Mouse (Mus musculus) kidney, embryonic 16.5 days (tissue): Measurements from ENCODE around the gene Cdkal1. TPM values are rescaled to one million over a fixed set of nuclear protein-coding genes. Genes with fewer than 3 reads are reported as not detected.

Experiments used
- ATAC-seq: fragments of 200-750 bp; cut with Nextera tagmentation; 2 replicates; pipeline ENCODE4 v1.8.0; 2017; ENCODE audit warnings: moderate TSS enrichment; ENCODE audit not compliant: low FRiP score, low TSS enrichment
- H3K27ac ChIP-seq: fragments of 300-500 bp; sonication (generic); 2 replicates; pipeline ENCODE4 v1.5.1; 2014; ENCODE audit warnings: low read length
- H3K27me3 ChIP-seq: fragments of 300-500 bp; sonication (generic); 2 replicates; pipeline ENCODE4 v1.6.1; 2014; ENCODE audit warnings: low read length, control low read depth, mixed read lengths; ENCODE audit not compliant: insufficient read depth
- H3K36me3 ChIP-seq: fragments of 300-500 bp; sonication (generic); 2 replicates; pipeline ENCODE4 v1.6.1; 2014; ENCODE audit warnings: low read length, control low read depth, mixed read lengths; ENCODE audit not compliant: insufficient read depth
- H3K4me1 ChIP-seq: fragments of 300-500 bp; sonication (generic); 2 replicates; pipeline ENCODE4 v1.6.1; 2014; ENCODE audit warnings: low read length, control low read depth, mixed read lengths; ENCODE audit not compliant: insufficient read depth
- H3K4me2 ChIP-seq: fragments of 300-500 bp; sonication (generic); replicated peaks from 2 replicates; pipeline ENCODE4 v1.6.1; 2014; ENCODE audit warnings: low read depth, low read length
- H3K4me3 ChIP-seq: fragments of 300-500 bp; sonication (generic); 2 replicates; pipeline ENCODE4 v1.5.1; 2014; ENCODE audit warnings: mild to moderate bottlenecking, low read length
- H3K9ac ChIP-seq: fragments of 300-500 bp; sonication (generic); replicated peaks from 2 replicates; pipeline ENCODE4 v1.6.1; 2014; ENCODE audit warnings: low read length
- H3K9me3 ChIP-seq: fragments of 300-500 bp; sonication (generic); 2 replicates; pipeline ENCODE4 v1.6.1; 2016; ENCODE audit warnings: low read length, control low read depth
- WGBS: fragments of 180-500 bp; shearing (Covaris S2); extraction: QIAGEN DNeasy Blood & Tissue Kit; methylation state at CpG from one replicate; pipeline ENCODE4 v1.1.7; 2014; 5-methylcytosine and 5-hydroxymethylcytosine counted together
- polyA plus RNA-seq: library from polyadenylated mRNA; unstranded; fragments of >200 nt; fragmentation: Nextera tagmentation; extraction: Ambion mirVana; gene quantifications from 2 replicates; pipeline ENCODE4 v1.2.1, GENCODE M21; 2015

Gene Cdkal1
- polyA plus RNA-seq, 1 experiment from 2014 or later: 31.3 TPM

- Histone ChIP-seq H3K36me3 (no peaks in the 10 kb centered on the region), H3K4me3 (no peak overlapping the region), H3K9ac (no peak overlapping the region), H3K27ac (no peak overlapping the region), H3K9me3 (no peaks in the 10 kb centered on the region), H3K4me2 (no peak overlapping the region), H3K27me3 (no peaks in the 10 kb centered on the region), H3K4me1 (no peaks in the 10 kb centered on the region)
- 90% methylated on average over 9 of the region's 9 CpGs for WGBS
- ATAC-seq: no peak
These were observed 35.4 kb downstream of the Cdkal1 start for GRCm38 (mm10) chr13:29819910-29820583.

- H3K4me1 ChIP-seq: no peaks in the 10 kb centered on the region
- no peaks in the 10 kb centered on the region for H3K27me3 ChIP-seq
- H3K9ac ChIP-seq: no peak overlapping the region
- ATAC-seq: no peak
- 93% methylated on average over 3 of the region's 3 CpGs for WGBS
- H3K27ac ChIP-seq: no peak overlapping the region
- H3K36me3 ChIP-seq: no peaks in the 10 kb centered on the region
- no peak overlapping the region for H3K4me3 ChIP-seq
- no peak overlapping the region for H3K4me2 ChIP-seq
- H3K9me3 ChIP-seq: no peaks in the 10 kb centered on the region
These were observed 36.3 kb downstream of the Cdkal1 start for GRCm38 (mm10) chr13:29819147-29819546.

- Histone ChIP-seq H3K4me2 (no peak overlapping the region), H3K4me1 (no peaks in the 10 kb centered on the region), H3K9ac (no peak overlapping the region), H3K9me3 (no peaks in the 10 kb centered on the region), H3K27ac (no peak overlapping the region), H3K4me3 (no peak overlapping the region), H3K27me3 (no peaks in the 10 kb centered on the region), H3K36me3 (no peaks in the 10 kb centered on the region)
- 93% methylated on average over 2 of the region's 2 CpGs for WGBS
- ATAC-seq: no peak
These were observed 37.2 kb downstream of the Cdkal1 start for GRCm38 (mm10) chr13:29818314-29818713.

GRCm38 (mm10) chr13:29810780-29811179 is 44.7 kb downstream of the Cdkal1 start:
- 90% methylated on average over 4 of the region's 4 CpGs for WGBS
- no peak for ATAC-seq
- H3K27ac ChIP-seq: no peak overlapping the region
- no peak overlapping the region for H3K4me2 ChIP-seq
- no peak overlapping the region for H3K9ac ChIP-seq
- no peaks in the 10 kb centered on the region for H3K4me1 ChIP-seq
- H3K9me3 ChIP-seq: no peaks in the 10 kb centered on the region
- no peak overlapping the region for H3K4me3 ChIP-seq
- no peaks in the 10 kb centered on the region for H3K36me3 ChIP-seq
- no peaks in the 10 kb centered on the region for H3K27me3 ChIP-seq

GRCm38 (mm10) chr13:29808383-29808782 is 47.1 kb downstream of the Cdkal1 start:
- Histone ChIP-seq H3K9me3 (no peaks in the 10 kb centered on the region), H3K4me3 (no peak overlapping the region), H3K4me1 (peaks cover 4% of the 10 kb centered on the region; the same call in 1 of the 2 replicates), H3K9ac (no peak overlapping the region), H3K4me2 (no peak overlapping the region), H3K27me3 (no peaks in the 10 kb centered on the region), H3K27ac (no peak overlapping the region), H3K36me3 (no peaks in the 10 kb centered on the region)
- ATAC-seq: no peak
- 92% methylated on average over 3 of the region's 3 CpGs for WGBS

- Histone ChIP-seq H3K9ac (no peak overlapping the region), H3K9me3 (no peaks in the 10 kb centered on the region), H3K27me3 (no peaks in the 10 kb centered on the region), H3K4me2 (no peak overlapping the region), H3K4me1 (peaks cover 4% of the 10 kb centered on the region; the same call in 1 of the 2 replicates), H3K4me3 (no peak overlapping the region), H3K27ac (no peak overlapping the region), H3K36me3 (no peaks in the 10 kb centered on the region)
- 89% methylated on average over 3 of the region's 3 CpGs for WGBS
- ATAC-seq: no peak
These were observed 47.5 kb downstream of the Cdkal1 start for GRCm38 (mm10) chr13:29807930-29808329.

- H3K4me2 ChIP-seq: no peak overlapping the region
- no peaks in the 10 kb centered on the region for H3K27me3 ChIP-seq
- H3K9me3 ChIP-seq: no peaks in the 10 kb centered on the region
- no peak overlapping the region for H3K4me3 ChIP-seq
- ATAC-seq: no peak
- H3K36me3 ChIP-seq: no peaks in the 10 kb centered on the region
- H3K27ac ChIP-seq: no peak overlapping the region
- H3K4me1 ChIP-seq: peaks cover 4% of the 10 kb centered on the region; the same call in 1 of the 2 replicates
- 90% methylated on average over 4 of the region's 4 CpGs for WGBS
- no peak overlapping the region for H3K9ac ChIP-seq
These were observed 48.6 kb downstream of the Cdkal1 start for GRCm38 (mm10) chr13:29806871-29807270.

GRCm38 (mm10) chr13:29805296-29805695 is 50.2 kb downstream of the Cdkal1 start:
- no peak for ATAC-seq
- no peaks in the 10 kb centered on the region for H3K27me3 ChIP-seq
- no peak overlapping the region for H3K9ac ChIP-seq
- H3K36me3 ChIP-seq: no peaks in the 10 kb centered on the region
- no peak overlapping the region for H3K27ac ChIP-seq
- no peak overlapping the region for H3K4me3 ChIP-seq
- H3K4me1 ChIP-seq: peaks cover 4% of the 10 kb centered on the region; the same call in 1 of the 2 replicates
- H3K9me3 ChIP-seq: no peaks in the 10 kb centered on the region
- no peak overlapping the region for H3K4me2 ChIP-seq
- 100% methylated on average over 1 of the region's 1 CpGs for WGBS

- Histone ChIP-seq H3K27ac (no peak overlapping the region), H3K4me2 (no peak overlapping the region), H3K9me3 (no peaks in the 10 kb centered on the region), H3K27me3 (no peaks in the 10 kb centered on the region), H3K9ac (no peak overlapping the region), H3K4me3 (no peak overlapping the region), H3K36me3 (no peaks in the 10 kb centered on the region), H3K4me1 (peaks cover 4% of the 10 kb centered on the region; the same call in 1 of the 2 replicates)
- ATAC-seq: no peak
- WGBS: 80% methylated on average over 6 of the region's 6 CpGs
These were observed 51.4 kb downstream of the Cdkal1 start for GRCm38 (mm10) chr13:29804034-29804433.

GRCm38 (mm10) chr13:29802699-29803098 is 52.8 kb downstream of the Cdkal1 start:
- no peak overlapping the region for H3K27ac ChIP-seq
- H3K27me3 ChIP-seq: no peaks in the 10 kb centered on the region
- H3K4me2 ChIP-seq: no peak overlapping the region
- H3K9me3 ChIP-seq: no peaks in the 10 kb centered on the region
- H3K36me3 ChIP-seq: no peaks in the 10 kb centered on the region
- H3K4me3 ChIP-seq: no peak overlapping the region
- H3K4me1 ChIP-seq: peaks cover 4% of the 10 kb centered on the region; the same call in 1 of the 2 replicates
- no peak overlapping the region for H3K9ac ChIP-seq
- ATAC-seq: no peak
